Mouse (Mus musculus) induced T-regulatory cell, adult 2 months (primary cell): Measurements from ENCODE around the gene Tmc5.
A peak's percentile ranks its signal among the peaks of the same experiment; 100 is the strongest.

Experiments
- DNase-seq: peaks from one replicate; pipeline ENCODE4 v3.0.0-alpha.2; 2012; ENCODE audit warnings: low read depth

Tmc5 gene

DNA sequence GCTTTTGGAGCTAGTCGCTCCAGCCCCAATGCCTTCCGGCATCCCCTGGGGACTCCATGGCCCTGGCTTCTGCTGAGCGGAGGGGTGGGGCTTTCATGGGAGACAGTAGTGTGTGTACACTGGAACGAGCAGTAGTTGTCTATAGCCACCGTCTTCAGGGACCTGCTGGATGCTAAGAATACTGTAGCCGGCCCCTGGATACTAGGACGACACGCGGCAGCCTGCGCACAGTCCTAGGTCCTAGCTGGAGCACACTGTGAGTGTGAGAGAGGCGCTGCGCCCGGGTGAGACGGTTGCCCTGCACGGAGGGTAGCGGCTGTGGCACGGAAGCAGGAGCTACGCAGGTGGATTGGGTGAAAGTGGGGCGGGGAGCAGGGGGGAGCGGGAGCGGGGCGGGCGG is at the start of gene Tmc5:
TSS of gene Tmc5 (plus strand) at position 97 of the 400 bp plus-strand sequence.
- no peak for DNase-seq

- DNase-seq, result no peak
These were observed 49.6 kb upstream of the Tmc5 start for GRCm38 (mm10) chr7:118547451-118547850.

- no peak for DNase-seq
These were observed 43.2 kb upstream of the Tmc5 start for GRCm38 (mm10) chr7:118553881-118554280.

DNA sequence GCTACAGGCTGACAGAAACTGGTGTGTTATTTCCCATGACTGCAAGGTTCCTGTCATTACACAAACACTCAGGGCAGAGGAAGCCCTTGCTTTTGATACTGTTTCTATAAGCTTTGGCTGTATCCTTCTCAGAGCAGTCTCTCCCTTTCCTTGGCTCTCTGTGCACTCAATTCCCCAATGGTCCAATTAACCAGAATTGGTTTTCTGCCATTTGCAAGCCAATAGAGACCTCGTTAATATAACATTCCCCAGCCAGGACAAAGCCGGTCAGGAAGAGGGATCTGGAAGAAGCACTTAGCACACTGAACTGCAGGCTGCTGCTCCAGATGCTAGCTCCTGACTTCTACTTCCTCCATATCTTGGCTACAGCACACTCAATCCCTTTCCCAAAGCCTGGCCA is 42.8 kb upstream of the Tmc5 start:
- DNase-seq, result no peak

- no peak for DNase-seq
These were observed 28.0 kb upstream of the Tmc5 start for GRCm38 (mm10) chr7:118569121-118569543.

DNA sequence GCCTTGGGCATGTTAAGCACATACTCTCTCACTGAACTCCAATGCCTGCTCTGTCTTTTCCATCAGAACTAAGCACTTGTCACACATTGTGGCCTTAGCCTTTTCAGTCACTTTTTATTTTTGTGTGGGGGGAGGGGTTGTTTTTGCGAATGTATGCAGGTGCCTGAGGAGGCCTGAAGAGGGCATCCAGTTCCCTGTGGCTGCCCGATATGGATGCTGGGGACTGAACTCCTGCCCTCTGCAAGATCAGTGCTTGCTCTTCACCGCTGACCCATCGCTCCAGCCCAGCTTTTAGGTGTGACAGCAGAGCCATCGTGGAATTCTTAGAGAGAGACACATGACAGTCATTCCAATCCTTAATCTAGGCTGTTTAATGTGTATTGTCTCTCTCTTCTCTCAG is 25.7 kb upstream of the Tmc5 start:
- no peak for DNase-seq

DNA sequence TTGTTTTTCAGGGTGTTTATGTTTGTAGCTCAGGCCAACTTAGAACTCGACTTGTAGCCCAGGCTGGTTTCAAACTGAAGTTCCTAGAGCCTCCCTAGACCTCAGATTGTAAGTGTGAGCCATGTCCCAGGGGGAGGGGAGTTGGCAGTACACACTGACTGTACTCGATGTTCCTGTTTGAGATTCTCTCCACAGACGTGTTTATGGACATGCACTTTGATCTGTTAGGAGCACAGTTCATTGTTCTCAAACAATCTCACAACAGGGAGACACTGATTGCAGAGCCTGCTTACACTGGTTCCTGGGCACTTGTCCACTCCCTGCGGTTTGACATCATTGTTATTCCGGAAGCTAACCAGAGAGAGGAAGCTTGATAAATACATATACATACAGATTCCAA is 25.1 kb upstream of the Tmc5 start:
- DNase-seq, result no peak

DNA sequence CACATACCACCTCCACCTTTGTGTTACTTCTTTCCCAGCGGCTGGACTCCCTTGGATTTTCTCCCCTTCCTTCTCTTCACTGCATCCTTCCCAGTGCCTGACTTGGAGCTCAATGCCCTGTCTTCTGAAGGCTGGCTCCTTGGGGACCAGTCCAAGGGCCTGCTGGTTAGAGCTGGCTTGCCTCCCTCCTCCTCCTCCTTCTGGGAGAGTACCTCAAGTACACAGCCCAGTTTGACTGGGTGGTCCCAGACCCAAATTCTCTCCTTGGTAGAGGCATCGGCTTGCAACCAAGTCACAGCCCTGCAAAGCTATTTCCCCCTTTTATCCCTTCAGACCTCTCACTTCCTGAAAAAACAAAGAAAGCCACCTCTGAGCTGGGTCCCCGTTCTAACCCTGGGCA is 18.8 kb upstream of the Tmc5 start:
- DNase-seq, result no peak

DNA sequence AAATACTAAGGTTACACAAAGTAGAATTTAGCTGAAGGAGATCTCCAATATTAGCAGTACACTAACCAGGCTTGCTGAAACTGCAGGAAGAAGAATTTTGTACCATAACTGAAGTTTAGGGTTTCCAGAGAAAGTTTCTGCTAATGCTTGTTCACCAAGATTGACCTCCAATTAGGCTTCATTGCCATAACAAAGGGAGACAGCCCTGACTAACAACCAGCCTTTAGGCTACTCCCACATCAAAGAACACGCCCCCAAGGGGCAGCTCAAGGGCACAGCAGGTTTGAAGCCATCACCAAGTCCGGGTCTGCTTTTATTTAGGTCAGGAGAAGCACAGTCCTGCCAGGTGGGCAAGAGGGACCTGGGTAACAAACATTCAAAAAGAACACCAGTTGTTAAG is 17.2 kb upstream of the Tmc5 start:
- DNase-seq, result no peak

DNA sequence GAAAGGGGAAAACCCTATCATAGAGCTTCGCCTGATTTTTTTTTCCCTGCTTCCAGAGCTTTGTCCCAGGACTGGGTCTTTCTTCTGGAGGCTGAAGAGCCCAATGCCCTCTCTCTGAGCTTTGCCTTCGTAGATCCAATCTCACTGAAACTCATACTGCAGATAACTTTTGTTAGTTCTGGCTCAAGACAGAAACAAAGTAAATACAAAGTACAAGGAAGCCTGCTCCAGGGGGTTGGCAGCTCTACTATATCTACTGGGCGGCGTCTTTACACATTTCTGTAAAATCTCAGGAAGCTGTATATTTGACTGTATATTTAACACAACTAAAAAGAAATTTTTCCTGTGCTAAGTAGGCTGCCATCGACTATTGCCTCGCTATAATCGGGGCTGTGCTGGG is 13.3 kb upstream of the Tmc5 start:
- DNase-seq, result no peak

GRCm38 (mm10) chr7:118584257-118584907 is 12.7 kb upstream of the Tmc5 start, which contains the start of gene Tmc7:
TSS of gene Tmc7 (minus strand) at chr7:118584736.
- peak; percentile 22 for DNase-seq

DNA sequence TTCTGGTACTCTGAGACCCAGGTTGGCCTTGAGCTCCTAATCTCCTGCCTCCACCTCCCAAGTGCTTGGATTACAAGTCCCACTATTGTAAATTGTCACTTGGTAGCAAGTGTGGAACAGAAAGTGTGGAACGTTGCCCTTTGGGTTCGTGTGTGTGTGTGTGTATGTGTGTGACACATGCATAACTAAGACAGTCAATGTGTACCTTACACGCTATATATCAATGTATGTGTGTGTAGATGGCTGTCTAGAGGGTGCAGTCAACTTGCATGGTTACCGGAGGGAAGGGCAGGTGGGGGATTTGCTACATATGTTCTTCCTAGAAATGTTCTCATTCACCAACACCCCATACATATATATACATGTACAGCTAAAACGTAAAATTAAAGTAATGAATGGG is 12.2 kb upstream of the Tmc5 start:
- no peak for DNase-seq

- DNase-seq, result no peak
These were observed 11.2 kb upstream of the Tmc5 start for GRCm38 (mm10) chr7:118585856-118586255.

- no peak for DNase-seq
These were observed 6.3 kb upstream of the Tmc5 start for GRCm38 (mm10) chr7:118590726-118591305.

GRCm38 (mm10) chr7:118592146-118592545 is 5.0 kb upstream of the Tmc5 start:
- DNase-seq, result no peak

- no peak for DNase-seq
These were observed 3.3 kb upstream of the Tmc5 start for GRCm38 (mm10) chr7:118593567-118594407.

DNA sequence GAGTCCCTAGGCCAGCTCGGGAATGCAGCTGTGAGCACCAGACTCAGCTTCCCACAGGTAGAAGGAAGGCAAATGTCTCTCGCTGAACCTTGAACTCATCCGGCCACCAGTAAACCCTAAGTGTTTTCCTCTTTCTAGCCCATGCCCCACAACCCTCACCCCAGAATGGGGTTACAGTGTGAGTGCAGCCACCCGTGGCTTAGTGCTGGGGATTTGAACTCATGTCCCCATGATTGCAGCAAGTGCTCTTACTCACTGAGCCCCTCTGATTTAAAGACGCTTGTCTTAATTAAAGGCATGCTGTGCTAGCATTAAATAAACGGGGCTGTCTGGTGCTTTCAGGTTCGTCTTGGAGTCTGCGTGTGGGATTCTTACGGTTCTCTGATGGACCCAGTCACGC is 2.5 kb upstream of the Tmc5 start:
- DNase-seq, result no peak

GRCm38 (mm10) chr7:118595228-118595627 is 1.9 kb upstream of the Tmc5 start:
- peak; percentile 83 for DNase-seq

DNA sequence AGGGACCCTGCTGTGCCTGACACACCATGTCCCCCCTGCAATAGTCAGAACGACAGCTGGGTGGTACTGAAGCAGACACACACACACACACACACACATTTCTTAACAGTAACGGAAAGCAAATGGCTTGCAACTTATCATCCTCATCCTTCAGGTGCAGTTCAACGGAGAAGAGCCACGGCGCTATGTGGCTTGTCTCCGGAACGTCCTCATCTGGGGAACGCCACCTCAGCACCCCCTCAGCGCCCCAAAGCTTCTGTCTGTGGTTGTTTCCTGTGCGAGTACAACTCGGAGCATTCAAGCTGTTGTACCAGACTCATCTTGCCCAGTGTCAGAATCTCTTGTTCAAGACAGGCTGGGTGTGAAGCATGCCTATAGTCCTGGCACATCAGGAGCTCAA is 826 bp upstream of the Tmc5 start:
- DNase-seq, result no peak

GRCm38 (mm10) chr7:118599954-118600631 is 3.0 kb downstream of the Tmc5 start:
- no peak for DNase-seq

DNA sequence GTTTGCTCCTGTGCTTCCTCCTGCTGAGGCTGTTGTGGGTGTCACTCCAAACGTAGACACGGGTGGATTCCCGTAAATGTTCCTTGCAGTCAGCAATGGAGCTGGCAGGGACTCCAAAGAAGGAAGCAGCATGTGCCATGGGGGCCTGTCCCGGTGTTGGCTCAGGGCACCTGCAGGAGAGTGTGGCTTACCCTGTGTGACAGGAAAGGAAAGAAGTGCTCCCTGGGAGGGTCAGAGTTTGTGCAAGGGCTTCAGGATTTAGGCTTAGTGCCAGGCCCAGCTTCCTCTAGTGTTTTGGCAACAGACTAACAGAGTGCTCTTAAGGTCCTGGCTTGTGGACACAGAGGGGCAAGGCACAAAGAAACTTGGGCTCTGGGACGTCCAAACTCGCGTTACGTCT is 7.7 kb downstream of the Tmc5 start:
- DNase-seq, result no peak

GRCm38 (mm10) chr7:118609815-118610214 is 12.7 kb downstream of the Tmc5 start:
- DNase-seq, result no peak

GRCm38 (mm10) chr7:118610721-118611120 is 13.6 kb downstream of the Tmc5 start:
- no peak for DNase-seq
